Mouse (Mus musculus): ENCODE measurements around the gene Flnc.

Gene Flnc

GRCm38 (mm10) chr6:29432156-29432555 is 900 bp upstream of the Flnc start:
- no peak for DNase-seq (ENCODE audit: low read depth, low spot score)

GRCm38 (mm10) chr6:29432676-29433037 is 399 bp upstream of the Flnc start:
- DNase-seq (ENCODE audit: low read depth, low spot score), result no peak

- DNase-seq (ENCODE audit: low read depth, low spot score), result no peak
These were observed 1.0 kb downstream of the Flnc start for GRCm38 (mm10) chr6:29433804-29434795.

GRCm38 (mm10) chr6:29434911-29435691 is 2.0 kb downstream of the Flnc start:
- DNase-seq (ENCODE audit: low read depth, low spot score), result no peak

GRCm38 (mm10) chr6:29435940-29436451 is 2.9 kb downstream of the Flnc start:
- DNase-seq (ENCODE audit: low read depth, low spot score), result no peak

- DNase-seq (ENCODE audit: low read depth, low spot score), result no peak
These were observed 3.4 kb downstream of the Flnc start for GRCm38 (mm10) chr6:29436461-29436934.

GRCm38 (mm10) chr6:29439251-29439650 is 6.2 kb downstream of the Flnc start:
- no peak for DNase-seq (ENCODE audit: low read depth, low spot score)

GRCm38 (mm10) chr6:29439789-29440188 is 6.7 kb downstream of the Flnc start:
- DNase-seq (ENCODE audit: low read depth, low spot score), result no peak

GRCm38 (mm10) chr6:29444773-29445172 is 11.7 kb downstream of the Flnc start:
- no peak for DNase-seq (ENCODE audit: low read depth, low spot score)

GRCm38 (mm10) chr6:29445354-29445753 is 12.3 kb downstream of the Flnc start:
- DNase-seq (ENCODE audit: low read depth, low spot score), result no peak

- DNase-seq (ENCODE audit: low read depth, low spot score), result no peak
These were observed 16.8 kb downstream of the Flnc start for GRCm38 (mm10) chr6:29449858-29450257.

- DNase-seq (ENCODE audit: low read depth, low spot score), result no peak
These were observed 17.6 kb downstream of the Flnc start for GRCm38 (mm10) chr6:29450667-29451066.

GRCm38 (mm10) chr6:29461502-29461901 is 28.4 kb downstream of the Flnc start:
- DNase-seq (ENCODE audit: low read depth, low spot score), result no peak

GRCm38 (mm10) chr6:29463388-29463787 is 30.3 kb downstream of the Flnc start:
- no peak for DNase-seq (ENCODE audit: low read depth, low spot score)

- peak; percentile 94 for DNase-seq (ENCODE audit: low read depth, low spot score)
These were observed 34.7 kb downstream of the Flnc start, which contains the start of gene Atp6v1f for GRCm38 (mm10) chr6:29467583-29468354. TSS of gene Atp6v1f (plus strand) at chr6:29467718.

- no peak for DNase-seq (ENCODE audit: low read depth, low spot score)
These were observed 35.8 kb downstream of the Flnc start for GRCm38 (mm10) chr6:29468851-29469250.

- no peak for DNase-seq (ENCODE audit: low read depth, low spot score)
These were observed 38.1 kb downstream of the Flnc start, which contains the start of gene Atp6v1fnb for GRCm38 (mm10) chr6:29471137-29471536. TSS of gene Atp6v1fnb (plus strand) at chr6:29471437.

- DNase-seq (ENCODE audit: low read depth, low spot score), result no peak
These were observed 41.1 kb downstream of the Flnc start for GRCm38 (mm10) chr6:29473941-29474691.

GRCm38 (mm10) chr6:29474736-29475135 is 41.7 kb downstream of the Flnc start:
- DNase-seq (ENCODE audit: low read depth, low spot score), result no peak

GRCm38 (mm10) chr6:29482691-29483090 is 49.6 kb downstream of the Flnc start:
- DNase-seq (ENCODE audit: low read depth, low spot score), result no peak

Data from retina, adult 2 months (tissue).